Mouse (Mus musculus) embryonic stem cell, embryonic (primary cell): ENCODE data around the gene Cpt1a.

Source experiments
- CTCF ChIA-PET, 4 experiments: fragments of 300-600 bp in 2 of 4; fragments of 350-600 bp in 2 of 4; sonication (Branson Sonifier 250); formaldehyde crosslinking; loops; one replicate each; lab custom pipeline; 2022; ENCODE audit warnings: inconsistent platforms in 2 of 4; lab: Charles Lee
- POLR2A ChIA-PET, 4 experiments: fragments of 300-600 bp in 2 of 4; fragments of 350-600 bp in 2 of 4; sonication (Branson Sonifier 250); formaldehyde crosslinking; loops; one replicate each; lab custom pipeline; 2022; ENCODE audit warnings: antibody characterized with exemption in 4 of 4, inconsistent platforms in 1 of 4; lab: Charles Lee

The Cpt1a gene

GRCm38 (mm10) chr19:3375945-3376495 lies 53.9 kb downstream of the Cpt1a start:
- CTCF ChIA-PET: interaction anchor here in 2 of 4 experiments (0.9 to 1.5 kb wide), 2 partner anchors 18 to 55 kb away, joined by 4 to 5 read pairs; no protein-coding TSS in a partner anchor
- POLR2A ChIA-PET: interaction anchor here in 2 of 4 experiments (0.7 to 2.2 kb wide), 6 partner anchors 13 to 55 kb away, joined by 3 to 6 read pairs (median 3); partner anchors contain the start of gene Tesmin (in 2 of the 2)

- ChIA-PET POLR2A (interaction anchor here in 2 of 4 experiments (0.6 to 2.2 kb wide), 10 partner anchors 8 to 156 kb away, joined by 3 to 6 read pairs (median 3); partner anchors contain the start of gene Tesmin (in 2 of the 2)), CTCF (interaction anchor here in 3 of 4 experiments (0.6 to 2.4 kb wide), 6 partner anchors 12 to 347 kb away, joined by 3 to 11 read pairs (median 4); partner anchors contain the start of gene Tesmin (in 1 of the 3))
Observed at GRCm38 (mm10) chr19:3376966-3377715, 55.0 kb downstream of the Cpt1a start.

GRCm38 (mm10) chr19:3378614-3379013 lies 56.5 kb downstream of the Cpt1a start:
- ChIA-PET POLR2A (interaction anchor here in 1 of 4 experiments (0.7 kb wide), 1 partner anchor 557 kb away, joined by 3 read pairs; no protein-coding TSS in a partner anchor), CTCF (interaction anchor here in 3 of 4 experiments (0.6 to 2.4 kb wide), 5 partner anchors 23 to 668 kb away, joined by 3 to 11 read pairs (median 3); no protein-coding TSS in a partner anchor)

- ChIA-PET CTCF (interaction anchor here (0.6 to 2.5 kb wide), 10 partner anchors 9 to 81 kb away, joined by 3 to 40 read pairs (median 4); no protein-coding TSS in a partner anchor), POLR2A (interaction anchor here in 3 of 4 experiments (0.6 to 3.6 kb wide), 23 partner anchors 10 to 192 kb away, joined by 3 to 20 read pairs (median 5); partner anchors contain the start of genes Cpt1a (in 2 of the 3), Gal (in 1 of the 3) and Ppp6r3 (in 1 of the 3))
Observed at GRCm38 (mm10) chr19:3388061-3388460, 65.9 kb downstream of the Cpt1a start.

- CTCF ChIA-PET: interaction anchor here (0.6 to 3.3 kb wide), 24 partner anchors 9 to 331 kb away, joined by 3 to 40 read pairs (median 4); no protein-coding TSS in a partner anchor
- POLR2A ChIA-PET: interaction anchor here (0.5 to 3.6 kb wide), 37 partner anchors 10 to 191 kb away, joined by 3 to 20 read pairs (median 4); partner anchors contain the start of genes Cpt1a (in 2 of the 4), Gal (in 1 of the 4) and Ppp6r3 (in 1 of the 4)
Observed at GRCm38 (mm10) chr19:3388629-3389057, 66.5 kb downstream of the Cpt1a start, which contains the start of gene Tesmin. TSS of gene Tesmin (plus strand) at chr19:3388857.

DNA sequence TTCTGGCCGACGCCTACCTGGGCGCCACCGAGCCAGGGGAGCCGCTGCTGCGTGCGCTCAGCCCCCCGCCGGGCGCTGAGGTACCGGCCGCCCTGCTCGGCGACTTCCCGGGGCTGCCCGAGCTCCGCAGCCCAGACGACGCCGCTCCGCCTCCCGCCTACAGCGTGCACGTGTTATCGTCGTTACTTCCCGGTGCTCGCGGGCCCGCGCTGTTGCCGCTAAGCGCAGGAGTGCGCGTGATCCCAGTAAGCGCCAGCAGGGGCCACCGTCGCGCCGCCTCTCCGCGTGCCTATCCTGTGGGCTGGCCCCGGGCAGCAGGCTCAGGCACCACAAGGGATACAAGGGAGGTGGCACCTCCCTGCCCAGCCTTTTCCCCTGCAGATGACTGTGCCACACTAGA lies 67.0 kb downstream of the Cpt1a start:
- CTCF ChIA-PET: interaction anchor here (0.6 to 3.3 kb wide), 23 partner anchors 8 to 330 kb away, joined by 3 to 40 read pairs (median 4); no protein-coding TSS in a partner anchor
- POLR2A ChIA-PET: interaction anchor here (0.5 to 3.6 kb wide), 38 partner anchors 9 to 385 kb away, joined by 3 to 20 read pairs (median 4); partner anchors contain the start of genes Cpt1a (in 2 of the 4), Gal (in 1 of the 4) and Ppp6r3 (in 1 of the 4)

- ChIA-PET POLR2A (interaction anchor here in 3 of 4 experiments (0.5 to 2.6 kb wide), 6 partner anchors 11 to 117 kb away, joined by 3 to 7 read pairs (median 4); no protein-coding TSS in a partner anchor), CTCF (interaction anchor here (0.7 to 0.9 kb wide), 5 partner anchors 19 to 339 kb away, joined by 3 to 4 read pairs (median 3); no protein-coding TSS in a partner anchor)
Observed at GRCm38 (mm10) chr19:3392384-3392783, 70.2 kb downstream of the Cpt1a start.

DNA sequence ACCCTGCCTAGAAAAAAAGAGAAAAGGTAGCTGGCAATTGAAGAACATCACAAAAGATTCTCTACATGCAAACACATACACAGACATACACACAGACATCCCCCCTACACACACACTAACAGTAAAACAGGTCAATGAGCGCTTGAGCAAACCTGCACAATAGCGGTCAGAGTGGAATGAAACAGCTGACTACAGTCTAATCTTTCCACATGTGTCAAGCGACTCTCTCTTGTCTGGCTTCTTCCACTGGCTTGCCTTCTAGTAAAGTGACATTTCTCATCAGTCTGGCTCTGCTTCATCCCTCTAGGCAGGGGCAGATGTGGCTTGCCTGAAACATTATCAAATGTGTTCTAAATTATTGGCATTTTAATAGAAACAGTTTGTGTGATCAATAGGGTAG lies 72.1 kb downstream of the Cpt1a start:
- ChIA-PET CTCF (interaction anchor here in 3 of 4 experiments (0.6 to 1.8 kb wide), 7 partner anchors 20 to 1838 kb away, joined by 3 to 8 read pairs (median 4); no protein-coding TSS in a partner anchor), POLR2A (interaction anchor here in 1 of 4 experiments (0.6 to 2.6 kb wide), 4 partner anchors 10 to 139 kb away, joined by 3 to 7 read pairs (median 4); no protein-coding TSS in a partner anchor)

- POLR2A ChIA-PET: interaction anchor here in 1 of 4 experiments (1.0 to 1.1 kb wide), 2 partner anchors 9 to 44 kb away, joined by 3 to 4 read pairs; no protein-coding TSS in a partner anchor
- CTCF ChIA-PET: no interaction called here
Observed at GRCm38 (mm10) chr19:3400057-3400456, 77.9 kb downstream of the Cpt1a start.

DNA sequence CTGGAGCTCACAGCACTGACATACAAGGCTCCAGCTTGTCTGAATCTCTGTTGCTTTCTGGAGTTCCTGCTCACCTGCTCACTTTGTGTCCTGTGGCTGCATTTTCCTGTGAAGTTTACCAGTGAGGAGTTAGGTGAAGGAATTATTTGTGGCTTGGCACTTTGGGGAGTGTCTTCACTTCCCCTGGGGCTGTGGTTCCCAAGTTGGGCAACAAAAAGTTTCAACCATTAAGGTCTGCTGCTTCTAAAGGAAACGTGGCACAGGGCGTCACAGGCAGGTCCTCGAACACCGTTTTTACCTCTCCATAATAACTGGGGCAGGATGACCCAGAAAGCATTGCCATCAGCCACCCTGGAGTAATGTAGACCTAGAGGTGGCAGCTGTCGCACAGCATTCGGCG lies 79.4 kb downstream of the Cpt1a start:
- ChIA-PET CTCF (no interaction called here), POLR2A (interaction anchor here in 1 of 4 experiments (2.3 kb wide), 1 partner anchor 12 kb away, joined by 7 read pairs; no protein-coding TSS in a partner anchor)

DNA sequence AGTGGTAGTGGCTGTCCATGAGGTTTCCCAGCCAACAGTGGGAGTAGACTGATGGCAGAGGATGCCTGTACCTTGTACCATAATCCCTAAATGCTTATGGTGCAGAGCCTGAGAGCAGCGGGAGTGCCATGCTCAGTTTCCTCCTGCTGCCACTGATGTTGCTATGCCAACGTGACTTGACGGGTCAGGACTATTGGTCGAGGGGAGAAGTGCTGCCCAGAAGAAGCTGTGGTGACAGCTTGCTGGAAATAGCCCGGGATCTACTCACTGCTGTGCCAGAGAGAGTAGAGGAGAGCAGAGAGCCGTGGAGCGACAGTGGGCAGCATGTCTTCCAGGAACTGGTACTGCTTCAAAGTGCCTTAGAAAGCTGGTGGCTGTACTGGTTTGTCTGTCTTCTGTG lies 79.8 kb downstream of the Cpt1a start:
- ChIA-PET POLR2A (interaction anchor here in 1 of 4 experiments (2.3 kb wide), 1 partner anchor 12 kb away, joined by 7 read pairs; no protein-coding TSS in a partner anchor), CTCF (interaction anchor here in 1 of 4 experiments (1.7 kb wide), 1 partner anchor 49 kb away, joined by 8 read pairs; no protein-coding TSS in a partner anchor)

GRCm38 (mm10) chr19:3402390-3402789 lies 80.3 kb downstream of the Cpt1a start:
- ChIA-PET POLR2A (interaction anchor here in 1 of 4 experiments (2.3 kb wide), 1 partner anchor 12 kb away, joined by 7 read pairs; no protein-coding TSS in a partner anchor), CTCF (interaction anchor here in 1 of 4 experiments (1.7 kb wide), 1 partner anchor 49 kb away, joined by 8 read pairs; no protein-coding TSS in a partner anchor)

DNA sequence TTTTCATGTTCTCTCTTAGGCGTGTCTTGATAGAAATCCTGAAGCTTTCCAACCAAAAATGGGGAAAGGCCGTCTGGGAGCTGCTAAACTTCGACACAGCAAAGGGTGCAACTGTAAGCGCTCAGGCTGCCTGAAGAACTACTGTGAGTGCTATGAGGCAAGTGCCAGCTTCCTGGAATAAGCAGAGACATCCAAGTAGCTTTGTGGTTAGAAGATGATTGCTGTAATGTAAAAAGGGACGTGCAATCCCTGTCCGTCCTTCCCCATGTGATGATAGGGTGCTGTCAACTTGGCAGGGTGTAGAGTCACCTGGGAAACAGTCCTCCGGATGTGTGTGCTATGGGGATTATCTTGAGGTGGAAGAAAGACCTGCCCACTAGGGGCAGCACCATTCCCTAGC lies 81.9 kb downstream of the Cpt1a start:
- ChIA-PET POLR2A (interaction anchor here in 3 of 4 experiments (0.5 to 1.8 kb wide), 5 partner anchors 10 to 141 kb away, joined by 3 to 7 read pairs (median 4); no protein-coding TSS in a partner anchor), CTCF (interaction anchor here in 2 of 4 experiments (0.6 to 1.1 kb wide), 4 partner anchors 15 to 47 kb away, joined by 3 read pairs; no protein-coding TSS in a partner anchor)

- ChIA-PET POLR2A (interaction anchor here in 1 of 4 experiments (0.6 to 1.2 kb wide), 4 partner anchors 12 to 99 kb away, joined by 3 to 9 read pairs (median 3); no protein-coding TSS in a partner anchor), CTCF (interaction anchor here in 3 of 4 experiments (0.6 to 1.1 kb wide), 3 partner anchors 14 to 105 kb away, joined by 3 to 4 read pairs (median 3); no protein-coding TSS in a partner anchor)
Observed at GRCm38 (mm10) chr19:3405531-3406281, 83.6 kb downstream of the Cpt1a start.

DNA sequence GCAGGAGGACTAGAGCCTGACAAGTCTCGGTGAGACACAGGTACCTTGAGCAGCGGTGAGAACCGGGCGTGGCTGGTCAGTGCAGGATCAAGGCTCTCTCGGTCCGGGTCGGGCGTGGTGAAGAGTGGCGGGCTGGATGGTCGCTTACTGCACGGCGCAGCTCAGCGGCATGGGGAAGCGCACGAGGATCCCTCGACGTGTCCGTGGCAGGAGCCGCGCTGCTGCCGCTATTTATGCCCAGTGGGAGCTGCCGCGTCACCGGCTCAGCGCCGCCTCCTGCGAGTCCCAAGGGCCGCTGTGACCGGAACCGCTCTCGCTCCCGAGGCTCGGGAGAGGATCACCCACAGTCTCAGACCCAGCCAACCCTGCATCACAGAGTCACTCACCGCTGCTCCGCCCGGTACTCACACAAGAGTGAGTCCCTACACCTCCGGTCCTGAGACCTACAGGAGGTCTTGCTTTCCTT lies 92.2 kb downstream of the Cpt1a start, which contains the start of gene Gal:
Gal (minus strand) TSS at position 277 of the 466 bp plus-strand sequence.
- CTCF ChIA-PET: interaction anchor here (0.6 to 4.2 kb wide), 7 partner anchors 20 to 188 kb away, joined by 3 to 21 read pairs (median 3); no protein-coding TSS in a partner anchor
- POLR2A ChIA-PET: interaction anchor here in 2 of 4 experiments (1.1 to 1.6 kb wide), 5 partner anchors 10 to 92 kb away, joined by 3 to 7 read pairs (median 4); partner anchors contain the start of genes Cpt1a (in 1 of the 2) and Tesmin (in 1 of the 2)

- POLR2A ChIA-PET: interaction anchor here in 1 of 4 experiments (1.1 to 3.3 kb wide), 2 partner anchors 9 to 16 kb away, joined by 3 to 16 read pairs; no protein-coding TSS in a partner anchor
- CTCF ChIA-PET: interaction anchor here (0.5 to 1.7 kb wide), 18 partner anchors 8 to 366 kb away, joined by 3 to 6 read pairs (median 3); no protein-coding TSS in a partner anchor
Observed at GRCm38 (mm10) chr19:3419251-3419650, 97.1 kb downstream of the Cpt1a start.
